Mouse (Mus musculus) CD4-positive naive resting alpha-beta T cell, adult 57 days (primary cell): ENCODE data around the gene Fbxo41. TPM values are rescaled to one million over a fixed set of nuclear protein-coding genes. Genes with fewer than 3 reads are reported as not detected.

ENCODE experiments used
- total RNA-seq: library from RNA; stranded (reverse); gene quantifications from one replicate; pipeline ENCODE4 v1.2.4, GENCODE M21; 2023

The Fbxo41 gene
- total RNA-seq, result 0.12 TPM

GRCm38 (mm10) chr6:85502911-85503250 is at the start of gene Fbxo41:
Fbxo41 (minus strand) TSS chr6:85502994.

GRCm38 (mm10) chr6:85513531-85513910 is 10.7 kb upstream of the Fbxo41 start, which contains the start of gene Egr4:
Egr4 (minus strand) TSS chr6:85513589.

GRCm38 (mm10) chr6:85451664-85452410 is 51.0 kb downstream of the Fbxo41 start, which contains the start of gene Pradc1:
Pradc1 (minus strand) TSS chr6:85451970.

GRCm38 (mm10) chr6:85450697-85451663 is 51.8 kb downstream of the Fbxo41 start, which contains the start of gene Cct7:
Cct7 (plus strand) TSS chr6:85451514.

GRCm38 (mm10) chr6:85431842-85432431 is 70.9 kb downstream of the Fbxo41 start, which contains the start of gene Smyd5:
Smyd5 (plus strand) TSS chr6:85431989.

GRCm38 (mm10) chr6:85423836-85424379 is 78.9 kb downstream of the Fbxo41 start, which contains the start of gene Noto:
Noto (plus strand) TSS chr6:85423886.

Other genes with a start within 250 kb of the Fbxo41 start
- gene Sfxn5, start 169.6 kb downstream of the Fbxo41 start, total RNA-seq, result 3.9 TPM
- 1.8 TPM for gene Rab11fip5, start 128.4 kb downstream of the Fbxo41 start, total RNA-seq
- gene Noto, start 79.1 kb downstream of the Fbxo41 start, total RNA-seq, result not detected
- gene Smyd5, start 71.0 kb downstream of the Fbxo41 start, total RNA-seq, result 34.2 TPM
- gene Cct7, start 51.5 kb downstream of the Fbxo41 start, total RNA-seq, result 168 TPM
- gene Pradc1, start 51.0 kb downstream of the Fbxo41 start, total RNA-seq, result 17.9 TPM
- gene Egr4, start 10.6 kb upstream of the Fbxo41 start, total RNA-seq, result 0.27 TPM
- gene Alms1, start 84.5 kb upstream of the Fbxo41 start, total RNA-seq, result 3.5 TPM
- not detected for gene Nat8f7, start 210.2 kb upstream of the Fbxo41 start, total RNA-seq